Mouse (Mus musculus): ENCODE data around the gene Olfr770. TPM values are rescaled to one million over a fixed set of nuclear protein-coding genes. Genes with fewer than 3 reads are reported as not detected.
"Not testable (repeated sequence)": the region's sequence is repeated elsewhere in the genome, so short reads cannot be mapped to it uniquely, and the experiment has no call there.

Gene Olfr770
- not detected in 2 replicates for polyA plus RNA-seq (2015; fragmentation: Nextera tagmentation; extraction: Ambion mirVana)

DNA sequence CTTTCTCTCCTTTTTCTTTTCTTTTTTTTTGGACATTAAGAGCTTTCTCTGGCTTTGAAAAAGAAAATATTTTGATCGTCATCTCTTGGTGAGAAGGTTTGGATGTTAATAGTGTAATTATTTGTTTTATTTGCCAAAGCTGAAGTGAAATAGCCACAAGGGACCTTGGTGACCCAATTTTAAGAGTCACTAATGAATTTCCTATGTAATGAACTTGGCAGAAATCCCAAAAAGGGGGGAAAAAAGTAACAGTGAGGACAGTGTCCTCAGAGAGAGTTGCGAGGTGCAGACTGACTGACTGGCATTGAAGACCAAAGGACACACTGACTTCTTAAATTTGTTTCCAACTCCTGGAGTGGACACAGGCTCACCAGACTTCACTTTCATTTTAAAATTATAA, at the start of gene Olfr770:
Olfr770 (minus strand) TSS at position 101 of the 400 bp plus-strand sequence.
- 68% methylated on average over 2 of the region's 2 CpGs for WGBS
- Histone ChIP-seq H3K27me3 (no peaks in the 10 kb centered on the region), H3K4me1 (replicated peaks) (no peaks in the 10 kb centered on the region), H3K9ac (no peak within 1 kb of the TSS), H3K9me3 (no peaks in the 10 kb centered on the region), H3K4me3 (no peak within 1 kb of the TSS), H3K36me3 (no peaks in the 10 kb centered on the region), H3K27ac (replicated peaks) (no peak within 1 kb of the TSS), H3K4me2 (no peak within 1 kb of the TSS)
- no peak for ATAC-seq (ENCODE audit: low FRiP score, low read depth)

DNA sequence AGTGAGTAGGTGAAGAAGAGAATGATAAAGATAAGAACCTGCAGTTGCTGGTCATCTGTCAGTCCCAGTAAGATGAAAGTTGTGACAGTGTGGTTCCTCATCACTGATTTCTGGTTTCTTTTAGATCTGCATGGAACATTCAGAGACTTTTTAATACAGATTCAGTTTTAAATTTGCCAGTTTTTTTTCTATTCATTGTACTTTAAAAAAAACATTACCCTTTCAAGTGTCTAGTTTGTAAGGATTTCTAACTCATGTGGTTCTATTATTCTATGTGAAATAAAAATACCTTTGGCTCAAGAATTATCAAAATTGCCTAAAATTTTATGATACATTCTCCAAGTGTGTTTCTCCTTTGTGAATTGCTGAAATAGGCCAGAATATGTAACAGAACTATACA, 48.5 kb upstream of the Olfr770 start, which contains the start of gene Olfr773:
Olfr773 (minus strand) TSS at position 101 of the 400 bp plus-strand sequence.
- H3K27ac ChIP-seq (replicated peaks); H3K4me1 ChIP-seq (replicated peaks); H3K4me3 ChIP-seq; H3K4me2 ChIP-seq; H3K9me3 ChIP-seq; H3K36me3 ChIP-seq; H3K9ac ChIP-seq; ATAC-seq (ENCODE audit: low FRiP score, low read depth); H3K27me3 ChIP-seq: not testable (repeated sequence)

DNA sequence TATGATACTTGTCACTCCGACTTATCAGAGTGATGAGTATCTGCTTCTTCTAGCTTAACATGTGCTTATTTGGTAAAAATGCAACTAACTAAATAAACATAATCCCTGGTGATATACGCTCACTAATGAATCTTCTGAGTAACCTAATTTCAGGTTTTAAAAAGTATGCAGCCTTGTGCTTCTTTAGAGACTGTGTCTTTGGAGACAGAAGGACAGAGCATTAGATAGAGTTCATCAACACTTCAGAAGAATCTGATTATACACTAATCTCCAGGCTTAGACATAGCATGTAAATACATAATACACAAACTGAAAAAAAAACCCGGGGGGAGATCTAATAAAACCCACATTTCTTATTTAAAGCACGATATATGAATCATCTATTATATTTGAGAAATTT, 39.0 kb upstream of the Olfr770 start, which contains the start of gene Olfr772:
Olfr772 (minus strand) TSS at position 101 of the 400 bp plus-strand sequence.
- H3K27me3 ChIP-seq, H3K4me2 ChIP-seq: not testable (repeated sequence)
- 91% methylated on average over 4 of the region's 4 CpGs for WGBS

DNA sequence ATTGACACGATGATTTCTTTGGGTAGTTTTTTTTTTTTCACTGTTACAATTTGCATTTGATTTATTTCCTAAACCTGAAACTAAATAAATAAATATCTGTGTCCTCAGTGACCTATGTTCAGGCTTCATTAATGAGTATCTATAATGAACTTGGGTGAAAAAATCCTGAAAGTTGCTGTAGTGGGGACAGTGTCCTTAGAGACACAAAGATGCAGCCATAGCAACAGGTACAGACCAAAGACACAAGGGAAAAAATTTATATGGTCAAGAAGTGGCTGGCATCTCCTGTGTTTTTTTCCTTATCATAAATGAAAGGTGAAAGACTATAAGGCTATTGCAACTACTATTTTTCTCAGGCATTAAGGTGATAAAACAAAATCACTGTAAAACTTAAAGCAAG, 25.9 kb upstream of the Olfr770 start, which contains the start of gene Olfr771:
Olfr771 (minus strand) TSS at position 101 of the 400 bp plus-strand sequence.
- H3K9me3 ChIP-seq: no peaks in the 10 kb centered on the region
- no peaks in the 10 kb centered on the region for H3K27me3 ChIP-seq
- no peaks in the 10 kb centered on the region for H3K4me1 ChIP-seq (replicated peaks)
- H3K4me3 ChIP-seq: no peak within 1 kb of the TSS
- no peak within 1 kb of the TSS for H3K4me2 ChIP-seq
- no peak within 1 kb of the TSS for H3K9ac ChIP-seq
- no peak within 1 kb of the TSS for H3K27ac ChIP-seq (replicated peaks)
- H3K36me3 ChIP-seq: no peaks in the 10 kb centered on the region
- ATAC-seq (ENCODE audit: low FRiP score, low read depth): no peak
- WGBS: 96% methylated on average over 1 of the region's 1 CpGs

More for the DNA sequence above, 39.0 kb upstream of the Olfr770 start, which contains the start of gene Olfr772:
- H3K27ac ChIP-seq (replicated peaks); H3K4me1 ChIP-seq (replicated peaks); H3K9me3 ChIP-seq; H3K4me3 ChIP-seq; ATAC-seq (ENCODE audit: low FRiP score, low read depth); H3K9ac ChIP-seq; H3K36me3 ChIP-seq: not testable (repeated sequence)

DNA sequence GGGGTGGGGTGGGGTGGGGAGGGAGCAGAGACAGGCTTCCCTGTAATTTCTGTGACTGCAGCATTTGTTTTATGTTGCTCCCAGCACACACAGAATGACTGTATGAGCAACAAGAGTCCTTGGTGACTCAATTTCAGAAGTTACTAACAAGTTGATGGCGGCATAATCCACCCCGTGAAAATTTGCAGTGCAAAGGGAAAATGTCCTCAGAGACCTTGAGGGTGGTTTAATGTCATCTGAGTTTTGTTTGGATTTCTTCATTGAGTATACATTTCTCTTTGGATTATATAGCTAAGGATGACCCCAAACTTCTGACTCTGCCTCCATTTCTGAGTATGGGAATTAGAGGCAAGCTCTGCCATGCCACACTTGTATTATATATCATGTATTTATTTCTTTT, 21.0 kb downstream of the Olfr770 start, which contains the start of gene Olfr769:
Olfr769 (minus strand) TSS at position 101 of the 400 bp plus-strand sequence.
- WGBS: 93% methylated on average over 2 of the region's 2 CpGs
- Histone ChIP-seq H3K9ac (no peak within 1 kb of the TSS), H3K27ac (replicated peaks) (no peak within 1 kb of the TSS), H3K4me3 (no peak within 1 kb of the TSS), H3K27me3 (no peaks in the 10 kb centered on the region), H3K4me1 (replicated peaks) (no peaks in the 10 kb centered on the region), H3K4me2 (no peak within 1 kb of the TSS), H3K9me3 (no peaks in the 10 kb centered on the region), H3K36me3 (no peaks in the 10 kb centered on the region)
- ATAC-seq (ENCODE audit: low FRiP score, low read depth): no peak

DNA sequence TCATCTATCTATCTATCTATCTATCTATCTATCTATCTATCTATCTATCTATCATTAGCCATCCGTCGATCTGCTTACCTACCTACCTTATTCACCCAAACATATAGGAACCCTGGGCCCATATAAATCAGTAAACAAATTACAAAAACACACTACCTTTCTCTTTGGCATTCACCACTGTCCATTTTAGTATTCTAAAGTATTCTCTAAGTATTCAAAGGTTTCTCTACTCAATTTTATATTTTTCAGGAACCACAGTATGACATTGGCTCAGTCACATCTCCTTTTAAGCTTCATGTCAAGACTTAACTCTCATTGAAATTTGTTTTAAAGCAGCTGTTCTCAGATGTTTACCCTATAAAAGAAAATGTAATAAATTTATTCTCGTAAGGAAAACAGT, 23.7 kb downstream of the Olfr770 start:
- no peak for ATAC-seq (ENCODE audit: low FRiP score, low read depth)
- no peak overlapping the region for H3K4me3 ChIP-seq
- 94% methylated on average over 3 of the region's 3 CpGs for WGBS
- H3K36me3 ChIP-seq: no peaks in the 10 kb centered on the region
- no peaks in the 10 kb centered on the region for H3K27me3 ChIP-seq
- no peaks in the 10 kb centered on the region for H3K9me3 ChIP-seq
- H3K4me1 ChIP-seq (replicated peaks): no peaks in the 10 kb centered on the region
- no peak overlapping the region for H3K9ac ChIP-seq
- no peak overlapping the region for H3K27ac ChIP-seq (replicated peaks)
- no peak overlapping the region for H3K4me2 ChIP-seq

DNA sequence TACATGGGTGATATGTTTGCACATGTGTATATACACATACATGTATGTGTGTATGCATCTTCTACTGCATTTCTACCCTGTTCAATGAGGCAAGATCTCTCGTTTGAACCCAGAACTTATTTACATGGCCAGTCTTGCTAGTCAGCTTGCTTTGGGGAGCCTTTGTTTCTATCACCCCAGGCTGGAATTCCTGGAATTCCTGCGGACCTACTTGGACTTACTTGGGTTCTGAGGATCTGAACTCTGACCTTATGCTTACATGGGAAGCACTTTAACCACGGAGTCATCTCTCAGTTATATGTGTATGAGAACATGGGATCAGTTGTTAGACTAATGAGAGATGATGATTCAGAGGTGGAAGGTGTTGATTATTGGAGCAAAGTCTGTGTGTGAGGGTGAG, 37.6 kb downstream of the Olfr770 start:
- ATAC-seq (ENCODE audit: low FRiP score, low read depth): no peak
- no peak overlapping the region for H3K27ac ChIP-seq (replicated peaks)
- no peaks in the 10 kb centered on the region for H3K9me3 ChIP-seq
- H3K4me1 ChIP-seq (replicated peaks): no peaks in the 10 kb centered on the region
- WGBS: 30% methylated on average over 3 of the region's 3 CpGs
- no peaks in the 10 kb centered on the region for H3K27me3 ChIP-seq
- H3K4me3 ChIP-seq: no peak overlapping the region
- H3K4me2 ChIP-seq: no peak overlapping the region
- H3K9ac ChIP-seq: no peak overlapping the region
- H3K36me3 ChIP-seq: no peaks in the 10 kb centered on the region

DNA sequence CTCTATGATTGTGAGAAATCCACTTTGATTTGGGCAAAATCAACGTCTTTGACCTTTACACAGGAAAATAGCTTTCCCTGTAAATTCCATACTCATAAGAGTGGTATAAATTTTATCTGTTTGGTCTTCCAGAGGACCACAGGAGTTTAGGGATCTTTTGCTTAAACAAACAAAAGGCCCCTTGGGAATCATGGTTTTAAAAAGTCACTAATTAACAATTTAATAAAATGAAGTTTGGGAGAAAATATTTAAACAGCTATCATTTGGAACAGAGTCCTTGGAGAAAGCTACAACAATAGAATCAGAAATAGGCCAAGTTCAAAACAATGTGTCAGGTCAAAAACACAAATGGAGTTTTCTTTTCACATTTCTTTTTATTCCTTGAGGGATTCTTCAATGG, 39.5 kb downstream of the Olfr770 start, which contains the start of gene Olfr768:
Olfr768 (minus strand) TSS at position 101 of the 400 bp plus-strand sequence.
- H3K27ac ChIP-seq (replicated peaks): no peak within 1 kb of the TSS
- H3K9ac ChIP-seq: no peak within 1 kb of the TSS
- no peaks in the 10 kb centered on the region for H3K9me3 ChIP-seq
- no peaks in the 10 kb centered on the region for H3K36me3 ChIP-seq
- no peak within 1 kb of the TSS for H3K4me3 ChIP-seq
- WGBS: 87% methylated on average over 1 of the region's 1 CpGs
- no peaks in the 10 kb centered on the region for H3K27me3 ChIP-seq
- H3K4me1 ChIP-seq (replicated peaks): no peaks in the 10 kb centered on the region
- H3K4me2 ChIP-seq: no peak within 1 kb of the TSS
- ATAC-seq (ENCODE audit: low FRiP score, low read depth): no peak

DNA sequence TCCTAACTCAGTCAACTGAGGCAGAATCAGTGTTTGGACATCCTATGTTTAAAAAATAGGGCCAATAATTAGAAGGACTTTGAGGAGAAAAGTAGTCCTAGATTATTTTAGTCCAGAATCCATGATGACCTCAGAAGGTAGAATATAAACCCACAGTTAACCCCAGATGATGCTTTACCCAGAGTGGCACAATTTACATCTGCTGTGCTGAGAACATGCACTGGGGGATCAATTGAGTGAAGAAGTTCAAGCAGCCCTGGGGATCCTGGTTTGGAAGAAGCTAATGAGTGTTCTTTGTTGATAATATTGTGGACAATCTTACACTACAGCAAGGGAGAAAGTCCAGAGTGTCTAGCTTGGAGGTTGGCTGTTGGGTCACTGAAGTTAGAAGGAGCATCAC, 56.0 kb downstream of the Olfr770 start, which contains the start of gene Olfr767:
Olfr767 (minus strand) TSS at position 101 of the 400 bp plus-strand sequence.
- H3K4me1 ChIP-seq (replicated peaks): not testable (repeated sequence)

More for the DNA sequence above, 56.0 kb downstream of the Olfr770 start, which contains the start of gene Olfr767:
- ATAC-seq (ENCODE audit: low FRiP score, low read depth); H3K27me3 ChIP-seq; H3K36me3 ChIP-seq; H3K27ac ChIP-seq (replicated peaks); H3K9ac ChIP-seq; H3K4me3 ChIP-seq; H3K9me3 ChIP-seq; H3K4me2 ChIP-seq: not testable (repeated sequence)

Other genes starting within 250 kb of the Olfr770 start
- 8.6 and 8.9 TPM in 2 replicates for gene Gdf11, start 247.3 kb downstream of the Olfr770 start, polyA plus RNA-seq (2015; fragmentation: Nextera tagmentation; extraction: Ambion mirVana)
- 262 and 274 TPM in 2 replicates for gene Cd63, start 238.0 kb downstream of the Olfr770 start, polyA plus RNA-seq (2015; fragmentation: Nextera tagmentation; extraction: Ambion mirVana)
- gene Rdh5, start 216.1 kb downstream of the Olfr770 start, polyA plus RNA-seq (2015; fragmentation: Nextera tagmentation; extraction: Ambion mirVana): 20.9 and 22.1 TPM in 2 replicates
- 266 and 268 TPM in 2 replicates for gene Bloc1s1, start 215.0 kb downstream of the Olfr770 start, polyA plus RNA-seq (2015; fragmentation: Nextera tagmentation; extraction: Ambion mirVana)
- gene Itga7, start 205.2 kb downstream of the Olfr770 start, polyA plus RNA-seq (2015; fragmentation: Nextera tagmentation; extraction: Ambion mirVana): 8.9 TPM in 2 replicates
- not detected in 2 replicates for gene Mettl7b, start 178.0 kb downstream of the Olfr770 start, polyA plus RNA-seq (2015; fragmentation: Nextera tagmentation; extraction: Ambion mirVana)
- gene Olfr9, start 149.6 kb downstream of the Olfr770 start, polyA plus RNA-seq (2015; fragmentation: Nextera tagmentation; extraction: Ambion mirVana): not detected in 2 replicates
- not detected in 2 replicates for gene Olfr763, start 128.2 kb downstream of the Olfr770 start, polyA plus RNA-seq (2015; fragmentation: Nextera tagmentation; extraction: Ambion mirVana)
- gene Olfr764-ps1, start 99.1 kb downstream of the Olfr770 start, polyA plus RNA-seq (2015; fragmentation: Nextera tagmentation; extraction: Ambion mirVana): not detected in 2 replicates
- not detected in 2 replicates for gene Olfr765, start 89.0 kb downstream of the Olfr770 start, polyA plus RNA-seq (2015; fragmentation: Nextera tagmentation; extraction: Ambion mirVana)
- not detected in 2 replicates for gene Olfr766-ps1, start 70.0 kb downstream of the Olfr770 start, polyA plus RNA-seq (2015; fragmentation: Nextera tagmentation; extraction: Ambion mirVana)
- gene Olfr767, start 56.1 kb downstream of the Olfr770 start, polyA plus RNA-seq (2015; fragmentation: Nextera tagmentation; extraction: Ambion mirVana): not detected in 2 replicates
- gene Olfr768, start 39.6 kb downstream of the Olfr770 start, polyA plus RNA-seq (2015; fragmentation: Nextera tagmentation; extraction: Ambion mirVana): not detected in 2 replicates
- gene Olfr769, start 21.1 kb downstream of the Olfr770 start, polyA plus RNA-seq (2015; fragmentation: Nextera tagmentation; extraction: Ambion mirVana): not detected in 2 replicates
- gene Olfr771, start 25.8 kb upstream of the Olfr770 start, polyA plus RNA-seq (2015; fragmentation: Nextera tagmentation; extraction: Ambion mirVana): not detected in 2 replicates
- not detected in 2 replicates for gene Olfr772, start 38.9 kb upstream of the Olfr770 start, polyA plus RNA-seq (2015; fragmentation: Nextera tagmentation; extraction: Ambion mirVana)
- not detected in 2 replicates for gene Olfr773, start 48.4 kb upstream of the Olfr770 start, polyA plus RNA-seq (2015; fragmentation: Nextera tagmentation; extraction: Ambion mirVana)
- gene Olfr774, start 97.2 kb upstream of the Olfr770 start, polyA plus RNA-seq (2015; fragmentation: Nextera tagmentation; extraction: Ambion mirVana): not detected in 2 replicates
- not detected in 2 replicates for gene Olfr775, start 109.4 kb upstream of the Olfr770 start, polyA plus RNA-seq (2015; fragmentation: Nextera tagmentation; extraction: Ambion mirVana)
- not detected in 2 replicates for gene Olfr776, start 120.1 kb upstream of the Olfr770 start, polyA plus RNA-seq (2015; fragmentation: Nextera tagmentation; extraction: Ambion mirVana)
- not detected in 2 replicates for gene Olfr777, start 132.5 kb upstream of the Olfr770 start, polyA plus RNA-seq (2015; fragmentation: Nextera tagmentation; extraction: Ambion mirVana)
- not detected in 2 replicates for gene Olfr780, start 179.1 kb upstream of the Olfr770 start, polyA plus RNA-seq (2015; fragmentation: Nextera tagmentation; extraction: Ambion mirVana)
- gene Olfr781, start 189.9 kb upstream of the Olfr770 start, polyA plus RNA-seq (2015; fragmentation: Nextera tagmentation; extraction: Ambion mirVana): not detected in 2 replicates
- gene Olfr782, start 209.9 kb upstream of the Olfr770 start, polyA plus RNA-seq (2015; fragmentation: Nextera tagmentation; extraction: Ambion mirVana): not detected in 2 replicates
- gene Olfr784, start 245.1 kb upstream of the Olfr770 start, polyA plus RNA-seq (2015; fragmentation: Nextera tagmentation; extraction: Ambion mirVana): 0.13 and 0.16 TPM in 2 replicates

Measured in hindbrain, embryonic 15.5 days (tissue).